Mouse (Mus musculus) B cell, adult 2 months (primary cell): ENCODE data around the gene Rnf114.
A peak's percentile ranks its signal among the peaks of the same experiment; 100 is the strongest.

Source experiments
- DNase-seq, 2 experiments: peaks; one replicate each; pipeline ENCODE4 v3.0.0; 2022

The Rnf114 gene

GRCm38 (mm10) chr2:167541324-167541723, 48.9 kb downstream of the Rnf114 start:
- no peak for DNase-seq

GRCm38 (mm10) chr2:167541761-167542160, 49.3 kb downstream of the Rnf114 start:
- DNase-seq: no peak

GRCm38 (mm10) chr2:167542361-167542760, 49.9 kb downstream of the Rnf114 start:
- no peak for DNase-seq

GRCm38 (mm10) chr2:167543121-167544003, 50.9 kb downstream of the Rnf114 start:
- DNase-seq: no peak

- no peak for DNase-seq
Observed at GRCm38 (mm10) chr2:167544004-167544356, 51.5 kb downstream of the Rnf114 start.

GRCm38 (mm10) chr2:167544456-167544855, 52.0 kb downstream of the Rnf114 start:
- DNase-seq: no peak

- DNase-seq: no peak
Observed at GRCm38 (mm10) chr2:167546447-167547195, 54.2 kb downstream of the Rnf114 start.

- no peak for DNase-seq
Observed at GRCm38 (mm10) chr2:167547444-167547843, 55.0 kb downstream of the Rnf114 start.

- DNase-seq: no peak
Observed at GRCm38 (mm10) chr2:167548961-167549360, 56.5 kb downstream of the Rnf114 start.

- DNase-seq: no peak
Observed at GRCm38 (mm10) chr2:167550341-167550854, 58.0 kb downstream of the Rnf114 start.

- DNase-seq: peak; percentile 54 to 55
Observed at GRCm38 (mm10) chr2:167551342-167551920, 59.0 kb downstream of the Rnf114 start.

- DNase-seq: no peak
Observed at GRCm38 (mm10) chr2:167552292-167552691, 59.8 kb downstream of the Rnf114 start.

- DNase-seq: no peak
Observed at GRCm38 (mm10) chr2:167552927-167553402, 60.5 kb downstream of the Rnf114 start.

- peak; percentile 50 to 57 for DNase-seq
Observed at GRCm38 (mm10) chr2:167555766-167556165, 63.3 kb downstream of the Rnf114 start.

GRCm38 (mm10) chr2:167559413-167559812, 67.0 kb downstream of the Rnf114 start:
- no peak for DNase-seq

- DNase-seq: no peak
Observed at GRCm38 (mm10) chr2:167562101-167562500, 69.7 kb downstream of the Rnf114 start.

- no peak for DNase-seq
Observed at GRCm38 (mm10) chr2:167563035-167563434, 70.6 kb downstream of the Rnf114 start.

- DNase-seq: no peak
Observed at GRCm38 (mm10) chr2:167563703-167564102, 71.3 kb downstream of the Rnf114 start.

- no peak for DNase-seq
Observed at GRCm38 (mm10) chr2:167564551-167565311, 72.3 kb downstream of the Rnf114 start.

- DNase-seq: no peak
Observed at GRCm38 (mm10) chr2:167565312-167565656, 72.8 kb downstream of the Rnf114 start.

- peak; percentile 57 to 60 for DNase-seq
Observed at GRCm38 (mm10) chr2:167565682-167566081, 73.2 kb downstream of the Rnf114 start.
